Mouse (Mus musculus): ENCODE data around the gene Ptpn6.

The Ptpn6 gene

DNA sequence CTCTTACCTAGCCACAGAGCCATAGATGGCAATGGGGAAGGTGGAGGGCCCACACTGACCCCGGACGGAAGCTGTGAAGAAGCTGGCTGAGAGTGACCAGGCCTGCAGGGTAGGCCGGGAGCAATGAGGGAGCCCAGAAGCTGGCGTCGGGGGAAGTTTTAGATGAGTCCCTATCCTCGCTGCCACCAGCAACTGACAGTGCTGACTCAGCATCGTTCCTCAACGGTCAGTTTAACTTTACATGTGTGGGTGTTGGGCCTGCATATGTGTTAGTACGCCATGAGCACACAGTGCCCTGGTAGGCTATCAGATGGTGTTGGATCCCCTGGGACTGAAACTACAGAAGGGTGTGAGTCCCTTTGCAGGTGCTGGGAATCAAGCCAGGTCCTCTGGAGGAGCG lies 14.0 kb downstream of the Ptpn6 start:
- DNase-seq = no peak

DNA sequence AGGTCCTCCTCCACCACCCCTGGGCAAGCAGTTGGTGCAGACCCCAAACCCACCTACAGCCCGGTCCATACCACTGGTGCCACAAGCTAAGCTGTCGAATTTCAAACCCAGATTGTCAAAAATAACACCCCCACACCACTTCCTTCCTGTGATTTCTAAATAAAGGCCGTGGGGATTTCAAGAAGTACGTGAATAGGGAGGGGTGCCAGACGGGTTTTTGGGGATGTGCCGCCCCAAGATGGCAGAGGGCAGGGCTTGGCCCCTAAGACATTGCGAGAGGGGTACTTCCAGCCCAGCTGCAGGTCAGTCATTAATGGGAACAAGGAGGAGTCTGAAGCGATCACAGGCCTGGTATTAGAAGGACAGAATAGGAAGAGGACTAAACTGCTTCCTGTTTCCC lies 15.0 kb downstream of the Ptpn6 start:
- DNase-seq = no peak

DNA sequence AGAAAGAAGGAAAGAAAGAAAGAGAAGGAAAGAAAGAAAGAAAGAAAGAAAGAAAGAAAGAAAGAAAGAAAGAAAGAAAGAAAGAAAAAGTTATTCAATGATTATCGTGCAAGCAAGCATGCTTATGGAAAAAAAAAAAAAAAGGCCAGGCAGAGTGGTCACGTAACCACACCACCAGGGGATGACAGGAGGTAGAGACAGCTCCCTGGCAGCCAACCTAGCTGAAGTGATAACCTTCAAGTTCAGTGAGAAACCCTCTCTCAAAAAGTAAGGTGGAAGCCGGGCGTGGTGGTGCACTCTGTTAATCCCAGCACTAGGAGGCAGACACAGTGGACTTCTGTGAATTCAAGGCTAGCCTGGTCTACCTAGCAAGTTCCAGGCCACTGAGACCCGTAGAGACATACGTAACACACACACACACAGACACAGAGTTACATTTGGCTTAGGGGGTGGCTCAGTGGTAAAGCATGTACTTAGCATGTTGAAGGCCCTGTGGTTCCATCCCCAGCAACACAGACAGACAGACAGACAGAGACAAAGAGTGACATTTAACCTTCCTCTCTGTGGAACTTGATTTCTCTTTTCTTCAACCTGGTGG lies 15.5 kb downstream of the Ptpn6 start:
- no peak for DNase-seq

DNA sequence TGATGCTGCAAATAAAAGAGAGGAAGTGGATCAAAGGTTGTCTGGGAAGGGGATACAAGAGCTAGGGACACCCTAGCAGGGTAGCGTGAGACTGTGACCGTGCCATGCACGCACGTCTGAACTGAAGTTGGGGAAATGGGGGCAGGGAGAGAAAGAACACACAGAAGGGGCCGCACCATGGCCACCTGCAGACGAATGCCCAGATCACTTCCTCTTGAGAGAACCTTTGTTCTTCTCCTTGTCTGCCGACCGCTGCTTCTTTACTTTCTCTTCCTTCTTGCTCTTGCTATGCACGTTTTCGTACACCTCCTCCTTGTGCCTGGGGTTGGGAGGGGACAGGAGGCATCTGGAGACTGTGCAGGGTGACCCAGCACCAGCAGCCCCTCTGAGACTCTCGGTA lies 17.6 kb downstream of the Ptpn6 start:
- DNase-seq = no peak

DNA sequence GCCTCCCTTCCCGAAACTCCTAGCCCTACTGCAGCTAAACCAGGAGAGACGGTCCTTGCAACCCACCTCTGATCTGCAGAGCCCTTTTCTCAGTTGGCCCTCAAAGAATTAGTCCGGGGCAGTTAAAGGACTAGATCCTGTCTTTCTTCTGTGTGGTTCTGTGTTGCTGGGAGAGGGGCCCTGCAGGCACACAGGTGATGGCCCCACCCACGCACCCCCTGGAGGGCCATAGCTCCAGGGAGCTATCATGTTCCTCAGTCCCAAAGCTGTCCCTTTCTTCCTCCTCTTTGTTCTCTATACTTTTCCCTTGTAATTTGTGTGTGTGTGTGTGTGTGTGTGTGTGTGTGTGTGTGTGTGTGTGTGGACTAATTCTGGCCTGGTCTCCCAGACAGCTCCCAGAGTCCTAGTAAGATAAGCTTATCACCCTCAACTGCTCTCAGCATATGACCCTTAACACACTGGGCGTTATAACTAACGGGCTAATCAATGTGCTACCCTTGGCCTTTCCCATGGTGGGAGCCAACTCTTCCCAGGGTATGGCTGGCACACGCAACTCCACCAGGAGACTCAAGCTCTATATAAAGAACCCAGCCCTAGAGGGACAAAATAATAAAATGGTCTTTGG lies 19.0 kb downstream of the Ptpn6 start:
- no peak for DNase-seq

GRCm38 (mm10) chr6:124718703-124719102 lies 19.8 kb downstream of the Ptpn6 start:
- no peak for DNase-seq

GRCm38 (mm10) chr6:124717968-124718367 lies 20.5 kb downstream of the Ptpn6 start:
- no peak for DNase-seq

DNA sequence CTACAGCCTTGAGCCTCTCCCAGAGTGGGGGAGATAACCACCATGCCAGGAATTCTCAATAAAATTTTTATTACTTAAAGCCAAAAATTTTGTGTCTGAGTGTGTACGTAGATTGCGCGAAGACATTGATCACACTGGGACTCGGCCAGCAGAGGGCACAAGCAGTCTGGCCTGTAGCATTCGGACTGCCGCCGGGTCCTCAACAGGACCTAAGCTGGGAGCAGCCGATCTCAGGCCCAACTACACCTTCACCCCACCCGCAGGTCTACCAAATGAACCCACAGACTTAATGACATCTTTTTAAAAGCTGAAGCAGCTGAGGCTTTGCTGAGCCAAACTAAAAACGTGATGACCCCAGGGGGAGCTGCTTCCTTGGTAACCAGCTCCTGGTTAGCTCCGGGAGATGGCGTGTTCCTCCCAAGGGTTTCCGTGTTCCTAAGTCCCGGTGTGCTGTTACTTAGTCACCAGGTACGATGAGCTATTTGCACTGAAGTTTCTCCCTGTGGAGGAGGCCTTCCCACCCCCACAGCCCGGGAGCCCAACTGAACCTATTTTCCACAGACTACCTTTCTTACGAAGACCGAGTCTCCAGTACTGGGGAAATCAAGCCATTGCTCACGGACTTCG lies 21.5 kb downstream of the Ptpn6 start:
- DNase-seq = peak; percentile 62

- DNase-seq = no peak
These were observed 25.6 kb downstream of the Ptpn6 start for GRCm38 (mm10) chr6:124712918-124713317.

- peak; percentile 99 for DNase-seq
These were observed 26.4 kb downstream of the Ptpn6 start, which contains the start of the genes Emg1 and Phb2 for GRCm38 (mm10) chr6:124711824-124712782. TSS of gene Emg1 (minus strand) at chr6:124712178. TSS of gene Phb2 (plus strand) at chr6:124712336.

DNA sequence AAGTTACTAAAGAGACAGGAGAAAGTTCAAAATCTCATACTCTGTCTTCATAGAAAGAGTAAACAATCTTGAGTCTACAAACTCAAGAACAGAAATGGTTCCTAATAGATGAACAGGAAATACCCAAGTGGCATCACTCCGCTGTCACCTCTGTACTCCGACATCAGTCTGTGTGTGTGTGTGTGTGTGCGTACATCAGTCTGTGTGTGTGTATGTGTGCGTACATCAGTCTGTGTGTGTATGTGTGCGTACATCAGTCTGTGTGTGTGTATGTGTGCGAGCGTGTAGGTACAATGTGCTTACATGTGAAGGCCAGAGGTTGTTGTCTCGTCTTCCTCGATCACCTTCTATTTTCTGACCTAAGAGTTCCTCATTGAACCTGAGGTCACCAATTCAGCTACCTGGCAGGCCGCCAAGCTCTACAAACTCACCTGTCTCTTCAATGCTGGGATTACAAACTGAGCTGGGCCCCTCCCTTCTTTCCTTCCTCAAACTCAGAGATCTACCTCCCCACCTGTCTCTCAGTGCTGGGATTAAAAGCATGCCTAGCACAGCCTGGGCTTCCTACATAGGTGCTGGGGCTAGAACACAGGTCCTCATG lies 30.1 kb downstream of the Ptpn6 start:
- no peak for DNase-seq

DNA sequence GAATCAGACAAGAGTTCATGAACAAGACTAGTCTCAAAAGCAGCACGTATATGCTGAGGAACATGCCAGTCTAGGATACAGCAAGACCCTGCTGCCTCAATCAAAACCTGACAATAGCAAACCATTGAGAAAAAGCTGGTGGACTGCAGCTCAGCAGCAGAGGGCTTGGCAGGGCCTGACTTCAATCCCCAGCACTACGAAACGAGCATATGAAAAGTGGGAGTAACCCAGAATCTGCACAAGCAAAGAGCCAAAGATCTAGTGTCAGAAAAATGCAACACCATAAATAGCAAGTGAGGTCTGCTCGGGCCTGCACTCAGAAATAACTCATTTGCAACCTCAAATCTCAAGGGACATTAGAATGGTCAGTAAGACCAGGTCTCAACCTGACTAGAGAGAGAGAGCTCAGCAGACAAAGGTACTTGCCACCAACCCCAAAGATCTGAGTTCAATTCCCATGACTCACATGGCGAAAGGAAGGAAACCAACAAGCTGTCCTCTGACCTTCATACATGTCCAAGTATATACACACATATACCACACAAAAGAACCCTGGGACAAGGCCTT lies 32.4 kb downstream of the Ptpn6 start:
- no peak for DNase-seq

- DNase-seq = no peak
These were observed 34.1 kb downstream of the Ptpn6 start for GRCm38 (mm10) chr6:124704417-124704816.

GRCm38 (mm10) chr6:124703789-124704188 lies 34.7 kb downstream of the Ptpn6 start:
- DNase-seq = no peak

- peak; percentile 76 for DNase-seq
These were observed 35.8 kb downstream of the Ptpn6 start for GRCm38 (mm10) chr6:124702784-124703103.

- no peak for DNase-seq
These were observed 36.3 kb downstream of the Ptpn6 start for GRCm38 (mm10) chr6:124702102-124702783.

- DNase-seq = peak; percentile 30
These were observed 37.2 kb downstream of the Ptpn6 start for GRCm38 (mm10) chr6:124701338-124701737.

DNA sequence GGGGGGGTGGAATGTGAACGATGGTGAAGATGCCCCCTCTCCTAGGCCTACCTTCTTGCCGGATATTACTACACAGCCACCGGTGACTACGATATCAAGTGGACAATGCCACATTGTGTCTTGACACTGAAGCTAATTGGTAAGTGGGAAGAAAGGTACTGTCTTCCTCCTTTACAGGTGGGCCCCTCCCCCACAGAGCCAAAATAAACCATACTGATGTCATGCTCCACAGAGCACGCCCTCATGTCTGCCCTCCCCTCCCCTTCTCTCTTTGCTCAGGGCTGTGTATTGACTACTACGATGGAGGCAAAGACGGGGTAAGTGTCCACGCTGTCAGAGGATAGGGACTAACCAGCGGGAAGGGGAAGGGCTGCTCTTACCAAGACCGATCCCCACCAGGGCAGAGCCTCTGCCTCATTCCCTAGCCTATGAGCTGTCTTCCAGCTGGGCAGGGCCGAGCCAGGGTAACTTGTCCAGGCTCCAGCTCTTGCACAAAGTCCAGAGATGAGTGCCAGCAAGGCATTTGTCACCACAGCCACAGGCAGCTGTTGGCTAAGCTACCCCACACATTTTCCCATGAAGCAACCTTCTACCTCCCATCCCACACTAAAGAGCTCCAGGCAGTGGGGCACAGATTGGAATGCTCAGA lies 38.4 kb downstream of the Ptpn6 start:
- DNase-seq = no peak

DNA sequence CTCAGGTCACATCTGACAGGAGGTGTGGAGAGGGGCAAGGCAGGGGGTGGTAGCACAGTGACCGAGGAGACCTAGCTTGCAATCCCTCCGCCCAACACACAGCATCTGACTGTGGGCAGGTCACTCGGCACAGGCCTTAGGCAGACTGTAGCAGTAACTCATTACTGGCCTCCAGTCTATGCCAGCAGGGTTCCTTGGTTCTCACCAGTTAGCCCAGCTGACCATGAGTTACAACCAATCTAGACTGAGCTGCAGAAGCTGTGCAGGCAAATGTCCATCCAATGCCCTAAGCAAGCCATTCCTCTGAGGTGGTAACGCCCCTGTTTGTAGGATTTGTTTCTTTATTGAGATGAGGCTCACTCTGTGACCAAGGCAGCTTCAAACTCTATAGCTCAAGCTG lies 39.1 kb downstream of the Ptpn6 start:
- no peak for DNase-seq

DNA sequence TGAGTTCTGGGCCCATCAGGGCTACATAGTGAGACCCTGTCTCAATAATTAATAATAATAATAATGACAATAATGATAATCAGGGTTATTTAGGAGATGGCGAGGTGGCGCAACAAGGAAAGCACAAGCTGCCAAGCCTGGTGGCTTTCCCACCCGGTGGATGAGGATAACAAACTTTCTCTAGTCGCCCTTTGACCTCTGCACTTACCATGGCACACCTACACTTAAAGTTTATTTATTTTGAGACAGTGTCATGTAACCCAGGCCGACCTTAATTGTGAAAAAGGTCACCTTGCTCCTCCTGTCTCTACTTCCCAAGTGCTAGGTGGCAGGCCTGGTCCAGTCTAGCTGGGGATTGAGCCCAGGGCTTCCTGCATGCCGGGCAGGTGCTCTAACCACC lies 39.8 kb downstream of the Ptpn6 start:
- DNase-seq = no peak

DNA sequence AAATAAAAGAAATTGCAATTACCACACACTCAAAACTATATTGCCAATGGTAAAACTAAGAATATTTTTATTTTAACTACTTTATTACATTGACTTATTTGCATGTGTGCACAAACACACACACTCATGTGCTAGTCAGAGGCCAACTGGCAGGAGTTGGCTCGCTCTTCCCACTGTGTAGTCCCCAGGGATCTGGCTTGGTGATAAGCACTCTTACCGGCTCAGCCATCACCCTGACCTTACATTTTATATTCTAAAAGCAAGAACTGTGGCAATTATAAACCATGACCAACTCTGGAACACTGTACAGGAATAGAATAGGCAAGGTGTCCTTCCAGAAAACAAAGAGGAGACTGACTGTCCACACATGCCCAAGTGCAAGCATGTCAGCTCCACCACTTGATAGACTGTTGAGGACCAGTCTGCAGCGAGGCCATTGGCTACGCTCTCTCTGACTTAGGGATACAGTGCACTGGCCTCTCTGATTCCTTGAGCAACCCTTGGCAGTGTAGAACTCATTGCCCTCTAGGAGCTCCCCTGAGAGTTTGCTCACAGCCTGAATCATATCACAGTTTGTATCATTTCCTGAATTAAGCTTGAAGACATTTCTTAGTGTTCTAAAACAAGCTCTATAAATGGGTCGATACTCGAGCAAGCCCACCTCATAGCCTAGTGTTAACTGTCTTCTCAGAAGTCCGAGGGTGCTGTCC lies 41.9 kb downstream of the Ptpn6 start:
- no peak for DNase-seq

Measured in retina, postnatal 1 day (tissue).